Mouse (Mus musculus) urinary bladder, postnatal 36 days (tissue): Measurements from ENCODE around the gene Strip2.

Experiments used
- DNase-seq, 2 experiments: peaks; one replicate each; pipeline ENCODE4 v3.0.0; 2022; ENCODE audit warnings: low spot score in 2 of 2, mixed read lengths in 1 of 2

The Strip2 gene

GRCm38 (mm10) chr6:30009204-30009603, 92.4 kb downstream of the Strip2 start:
- DNase-seq = no peak
